Mouse (Mus musculus): ENCODE measurements at regions not wholly inside any gene's neighbourhood (a gene's known extent, or its start where the extent isn't known, plus 50 kb on each side); places are given as distances from the start of the nearest gene placed in this dataset.

- no peak overlapping the region for H3K27ac ChIP-seq (ENCODE audit: low read depth, low read length)
- H3K9me3 ChIP-seq (replicated peaks; ENCODE audit: control insufficient read depth, low read length): no peaks in the 10 kb centered on the region
- 70% methylated on average over 11 of the region's 11 CpGs for WGBS (ENCODE audit: insufficient replicate concordance)
- no peak overlapping the region for H3K9ac ChIP-seq (ENCODE audit: low read depth, low read length)
- H3K36me3 ChIP-seq (ENCODE audit: control insufficient read depth, insufficient read depth, low read length): no peaks in the 10 kb centered on the region
- 0 out of 2 replicates have a peak, but pooled peaks cover 2% of the 10 kb centered on the region for H3K27me3 ChIP-seq (ENCODE audit: control insufficient read depth, insufficient read depth, low read length)
- no peak overlapping the region for H3K4me2 ChIP-seq
- no peaks in the 10 kb centered on the region for H3K4me1 ChIP-seq (ENCODE audit: control insufficient read depth, insufficient read depth, low read length)
- H3K4me3 ChIP-seq (ENCODE audit: low read depth, low read length): no peak overlapping the region
- ATAC-seq (replicated peaks; ENCODE audit: insufficient number of reproducible peaks, low FRiP score, low TSS enrichment): no peak
Measured at GRCm38 (mm10) chr12:110023192-110024101, 255.4 kb upstream of the Dio3 start.

GRCm38 (mm10) chr12:110024295-110024694 lies 254.6 kb upstream of the Dio3 start:
- Histone ChIP-seq H3K27me3 (ENCODE audit: control insufficient read depth, insufficient read depth, low read length) (0 out of 2 replicates have a peak, but pooled peaks cover 2% of the 10 kb centered on the region), H3K4me2 (no peak overlapping the region), H3K4me3 (ENCODE audit: low read depth, low read length) (no peak overlapping the region), H3K36me3 (ENCODE audit: control insufficient read depth, insufficient read depth, low read length) (no peaks in the 10 kb centered on the region), H3K27ac (ENCODE audit: low read depth, low read length) (no peak overlapping the region), H3K9me3 (replicated peaks; ENCODE audit: control insufficient read depth, low read length) (no peaks in the 10 kb centered on the region), H3K4me1 (ENCODE audit: control insufficient read depth, insufficient read depth, low read length) (no peaks in the 10 kb centered on the region), H3K9ac (ENCODE audit: low read depth, low read length) (no peak overlapping the region)
- ATAC-seq (replicated peaks; ENCODE audit: insufficient number of reproducible peaks, low FRiP score, low TSS enrichment): no peak
- 82% methylated on average over 9 of the region's 9 CpGs for WGBS (ENCODE audit: insufficient replicate concordance)

GRCm38 (mm10) chr12:110025171-110025570 lies 253.7 kb upstream of the Dio3 start:
- no peaks in the 10 kb centered on the region for H3K36me3 ChIP-seq (ENCODE audit: control insufficient read depth, insufficient read depth, low read length)
- no peaks in the 10 kb centered on the region for H3K4me1 ChIP-seq (ENCODE audit: control insufficient read depth, insufficient read depth, low read length)
- no peak for ATAC-seq (replicated peaks; ENCODE audit: insufficient number of reproducible peaks, low FRiP score, low TSS enrichment)
- H3K9ac ChIP-seq (ENCODE audit: low read depth, low read length): no peak overlapping the region
- H3K27me3 ChIP-seq (ENCODE audit: control insufficient read depth, insufficient read depth, low read length): 0 out of 2 replicates have a peak, but pooled peaks cover 4% of the 10 kb centered on the region
- WGBS (ENCODE audit: insufficient replicate concordance): 87% methylated on average over 7 of the region's 7 CpGs
- H3K4me3 ChIP-seq (ENCODE audit: low read depth, low read length): no peak overlapping the region
- H3K9me3 ChIP-seq (replicated peaks; ENCODE audit: control insufficient read depth, low read length): no peaks in the 10 kb centered on the region
- H3K4me2 ChIP-seq: no peak overlapping the region
- no peak overlapping the region for H3K27ac ChIP-seq (ENCODE audit: low read depth, low read length)

- WGBS (ENCODE audit: insufficient replicate concordance): 74% methylated on average over 11 of the region's 11 CpGs
Measured at GRCm38 (mm10) chr12:110026033-110026750, 252.7 kb upstream of the Dio3 start.

GRCm38 (mm10) chr12:110027345-110027744 lies 251.5 kb upstream of the Dio3 start:
- Histone ChIP-seq H3K27me3 (ENCODE audit: control insufficient read depth, insufficient read depth, low read length) (0 out of 2 replicates have a peak, but pooled peaks cover 4% of the 10 kb centered on the region), H3K27ac (ENCODE audit: low read depth, low read length) (no peak overlapping the region), H3K4me3 (ENCODE audit: low read depth, low read length) (no peak overlapping the region), H3K4me1 (ENCODE audit: control insufficient read depth, insufficient read depth, low read length) (no peaks in the 10 kb centered on the region), H3K9ac (ENCODE audit: low read depth, low read length) (no peak overlapping the region), H3K4me2 (no peak overlapping the region), H3K36me3 (ENCODE audit: control insufficient read depth, insufficient read depth, low read length) (no peaks in the 10 kb centered on the region), H3K9me3 (replicated peaks; ENCODE audit: control insufficient read depth, low read length) (no peaks in the 10 kb centered on the region)
- 70% methylated on average over 6 of the region's 6 CpGs for WGBS (ENCODE audit: insufficient replicate concordance)
- ATAC-seq (replicated peaks; ENCODE audit: insufficient number of reproducible peaks, low FRiP score, low TSS enrichment): no peak

More at GRCm38 (mm10) chr12:110026033-110026750, 252.7 kb upstream of the Dio3 start:
- H3K9ac ChIP-seq (ENCODE audit: low read depth, low read length): no peak overlapping the region
- H3K27ac ChIP-seq (ENCODE audit: low read depth, low read length): no peak overlapping the region
- H3K4me2 ChIP-seq: no peak overlapping the region
- H3K4me3 ChIP-seq (ENCODE audit: low read depth, low read length): no peak overlapping the region
- no peaks in the 10 kb centered on the region for H3K36me3 ChIP-seq (ENCODE audit: control insufficient read depth, insufficient read depth, low read length)
- no peaks in the 10 kb centered on the region for H3K9me3 ChIP-seq (replicated peaks; ENCODE audit: control insufficient read depth, low read length)
- H3K4me1 ChIP-seq (ENCODE audit: control insufficient read depth, insufficient read depth, low read length): no peaks in the 10 kb centered on the region
- H3K27me3 ChIP-seq (ENCODE audit: control insufficient read depth, insufficient read depth, low read length): 0 out of 2 replicates have a peak, but pooled peaks cover 4% of the 10 kb centered on the region
- ATAC-seq (replicated peaks; ENCODE audit: insufficient number of reproducible peaks, low FRiP score, low TSS enrichment): no peak

GRCm38 (mm10) chr12:110027976-110028375 lies 250.9 kb upstream of the Dio3 start:
- Histone ChIP-seq H3K9ac (ENCODE audit: low read depth, low read length) (no peak overlapping the region), H3K9me3 (replicated peaks; ENCODE audit: control insufficient read depth, low read length) (no peaks in the 10 kb centered on the region), H3K4me3 (ENCODE audit: low read depth, low read length) (no peak overlapping the region), H3K27me3 (ENCODE audit: control insufficient read depth, insufficient read depth, low read length) (0 out of 2 replicates have a peak, but pooled peaks cover 4% of the 10 kb centered on the region), H3K27ac (ENCODE audit: low read depth, low read length) (no peak overlapping the region), H3K4me1 (ENCODE audit: control insufficient read depth, insufficient read depth, low read length) (no peaks in the 10 kb centered on the region), H3K36me3 (ENCODE audit: control insufficient read depth, insufficient read depth, low read length) (no peaks in the 10 kb centered on the region), H3K4me2 (no peak overlapping the region)
- 72% methylated on average over 12 of the region's 12 CpGs for WGBS (ENCODE audit: insufficient replicate concordance)
- no peak for ATAC-seq (replicated peaks; ENCODE audit: insufficient number of reproducible peaks, low FRiP score, low TSS enrichment)

GRCm38 (mm10) chr12:110028646-110029045 lies 250.2 kb upstream of the Dio3 start:
- Histone ChIP-seq H3K4me3 (ENCODE audit: low read depth, low read length) (no peak overlapping the region), H3K27me3 (ENCODE audit: control insufficient read depth, insufficient read depth, low read length) (0 out of 2 replicates have a peak, but pooled peaks cover 4% of the 10 kb centered on the region), H3K4me2 (no peak overlapping the region), H3K4me1 (ENCODE audit: control insufficient read depth, insufficient read depth, low read length) (no peaks in the 10 kb centered on the region), H3K9me3 (replicated peaks; ENCODE audit: control insufficient read depth, low read length) (no peaks in the 10 kb centered on the region), H3K36me3 (ENCODE audit: control insufficient read depth, insufficient read depth, low read length) (no peaks in the 10 kb centered on the region), H3K27ac (ENCODE audit: low read depth, low read length) (no peak overlapping the region), H3K9ac (ENCODE audit: low read depth, low read length) (no peak overlapping the region)
- no peak for ATAC-seq (replicated peaks; ENCODE audit: insufficient number of reproducible peaks, low FRiP score, low TSS enrichment)
- WGBS (ENCODE audit: insufficient replicate concordance): 47% methylated on average over 9 of the region's 9 CpGs

- Histone ChIP-seq H3K9ac (ENCODE audit: low read depth, low read length) (no peak overlapping the region), H3K4me1 (ENCODE audit: control insufficient read depth, insufficient read depth, low read length) (no peaks in the 10 kb centered on the region), H3K9me3 (replicated peaks; ENCODE audit: control insufficient read depth, low read length) (no peaks in the 10 kb centered on the region), H3K4me2 (no peak overlapping the region), H3K36me3 (ENCODE audit: control insufficient read depth, insufficient read depth, low read length) (no peaks in the 10 kb centered on the region), H3K4me3 (ENCODE audit: low read depth, low read length) (no peak overlapping the region), H3K27me3 (ENCODE audit: control insufficient read depth, insufficient read depth, low read length) (peaks cover 2% of the 10 kb centered on the region; the same call in 1 of the 2 replicates), H3K27ac (ENCODE audit: low read depth, low read length) (no peak overlapping the region)
- ATAC-seq (replicated peaks; ENCODE audit: insufficient number of reproducible peaks, low FRiP score, low TSS enrichment): no peak
- WGBS (ENCODE audit: insufficient replicate concordance): 46% methylated on average over 6 of the region's 6 CpGs
Measured at GRCm38 (mm10) chr12:110031326-110031725, 247.5 kb upstream of the Dio3 start.
